Mouse (Mus musculus): ENCODE results near the gene Filip1l. TPM values are rescaled to one million over a fixed set of nuclear protein-coding genes. Genes with fewer than 3 reads are reported as not detected.

Filip1l gene
- total RNA-seq (2021): 1 to 10 TPM; 3.1 to 3.2 TPM
- long read RNA-seq, experiment 1, partial matches to known transcripts: 0 of 4 reads
- long read RNA-seq, experiment 1, other reads (novel, unspliced or antisense): 1 of 4 reads
- long read RNA-seq, experiment 2, partial matches to known transcripts: 0 of 2 reads
- long read RNA-seq, experiment 2, other reads (novel, unspliced or antisense): 0 of 2 reads

DNA sequence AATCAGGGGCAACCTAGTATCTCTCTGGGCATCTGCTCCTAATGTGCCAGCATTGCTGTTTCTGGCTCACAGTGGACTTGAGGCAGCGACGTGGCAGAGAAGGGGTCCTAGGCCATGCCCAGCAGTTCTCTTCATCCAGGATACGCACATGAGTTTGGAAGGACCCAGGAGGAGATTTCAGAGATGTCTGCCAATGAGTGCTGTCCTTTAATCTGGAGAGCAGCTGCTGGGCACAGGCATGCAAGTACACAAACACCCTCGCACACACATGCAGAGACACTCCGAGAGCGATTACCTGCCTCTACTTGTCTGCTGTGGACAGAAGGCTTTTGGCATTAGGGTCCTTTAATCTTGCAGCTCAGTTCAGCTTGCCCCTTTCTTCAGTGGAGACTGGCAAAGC lies at the start of gene Filip1l:
Gene Filip1l, plus strand, starts transcription at position 343 of the 400 bp plus-strand sequence.
- no peak for DNase-seq (ENCODE audit: low spot score in 2 of 2)

- no peak for DNase-seq (ENCODE audit: low spot score in 2 of 2)
Observed at GRCm38 (mm10) chr16:57303716-57304115, 49.2 kb upstream of the Filip1l start.

- no peak for DNase-seq (ENCODE audit: low spot score in 2 of 2)
Observed at GRCm38 (mm10) chr16:57305463-57305862, 47.4 kb upstream of the Filip1l start.

- DNase-seq (ENCODE audit: low spot score in 2 of 2): no peak
Observed at GRCm38 (mm10) chr16:57312130-57312529, 40.8 kb upstream of the Filip1l start.

DNA sequence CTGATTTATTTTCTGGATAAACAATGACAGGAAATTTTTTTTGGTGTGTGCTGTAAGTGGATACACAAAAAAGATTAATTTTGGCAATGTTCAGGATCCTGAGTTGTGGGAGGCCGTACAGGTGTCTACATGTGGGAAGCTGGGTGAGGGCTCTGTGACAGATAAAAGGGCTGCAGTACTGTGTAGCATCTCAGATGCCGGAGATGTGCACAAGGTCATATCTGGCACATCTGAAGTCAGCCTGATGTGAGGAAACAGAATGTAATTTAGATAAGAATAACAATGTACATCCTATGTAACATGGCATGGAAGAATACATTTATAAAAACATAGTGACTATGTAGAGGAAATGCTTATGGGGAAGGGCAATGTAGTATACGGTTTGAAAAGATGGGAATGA lies 39.4 kb upstream of the Filip1l start:
- DNase-seq (ENCODE audit: low spot score in 2 of 2): no peak

GRCm38 (mm10) chr16:57314236-57314635 lies 38.7 kb upstream of the Filip1l start:
- no peak for DNase-seq (ENCODE audit: low spot score in 2 of 2)

GRCm38 (mm10) chr16:57315026-57315425 lies 37.9 kb upstream of the Filip1l start:
- no peak for DNase-seq (ENCODE audit: low spot score in 2 of 2)

- no peak for DNase-seq (ENCODE audit: low spot score in 2 of 2)
Observed at GRCm38 (mm10) chr16:57317127-57317526, 35.8 kb upstream of the Filip1l start.

GRCm38 (mm10) chr16:57317882-57318636 lies 34.8 kb upstream of the Filip1l start:
- DNase-seq (ENCODE audit: low spot score in 2 of 2): no peak

DNA sequence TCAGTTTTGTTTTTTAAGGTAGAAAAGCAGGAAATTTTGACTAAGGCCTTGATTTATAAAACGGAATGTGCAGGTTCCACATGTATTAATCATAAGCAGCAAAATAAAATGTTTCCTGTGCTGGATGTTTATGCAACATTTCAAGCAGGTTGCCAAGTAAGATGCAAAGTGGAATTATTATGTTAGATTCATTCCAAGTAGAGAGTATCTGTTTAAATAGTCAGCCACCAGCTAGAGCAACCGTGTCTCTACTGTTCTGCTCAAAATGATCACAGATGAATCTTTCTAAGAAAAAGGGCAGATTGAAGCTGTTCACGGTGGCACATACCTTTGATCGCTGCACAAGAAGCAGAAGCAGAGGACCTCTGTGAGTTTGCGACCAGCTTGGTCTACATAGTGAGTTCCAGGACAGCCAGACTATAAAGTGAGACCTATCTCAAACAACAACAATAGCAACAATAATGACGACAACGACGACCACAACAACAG lies 34.2 kb upstream of the Filip1l start:
- DNase-seq (ENCODE audit: low spot score in 2 of 2): no peak

- no peak for DNase-seq (ENCODE audit: low spot score in 2 of 2)
Observed at GRCm38 (mm10) chr16:57319284-57320124, 33.4 kb upstream of the Filip1l start.

GRCm38 (mm10) chr16:57326996-57327395 lies 25.9 kb upstream of the Filip1l start:
- no peak for DNase-seq (ENCODE audit: low spot score in 2 of 2)

GRCm38 (mm10) chr16:57329028-57329427 lies 23.9 kb upstream of the Filip1l start:
- DNase-seq (ENCODE audit: low spot score in 2 of 2): no peak

- DNase-seq (ENCODE audit: low spot score in 2 of 2): no peak
Observed at GRCm38 (mm10) chr16:57330111-57330510, 22.8 kb upstream of the Filip1l start.

DNA sequence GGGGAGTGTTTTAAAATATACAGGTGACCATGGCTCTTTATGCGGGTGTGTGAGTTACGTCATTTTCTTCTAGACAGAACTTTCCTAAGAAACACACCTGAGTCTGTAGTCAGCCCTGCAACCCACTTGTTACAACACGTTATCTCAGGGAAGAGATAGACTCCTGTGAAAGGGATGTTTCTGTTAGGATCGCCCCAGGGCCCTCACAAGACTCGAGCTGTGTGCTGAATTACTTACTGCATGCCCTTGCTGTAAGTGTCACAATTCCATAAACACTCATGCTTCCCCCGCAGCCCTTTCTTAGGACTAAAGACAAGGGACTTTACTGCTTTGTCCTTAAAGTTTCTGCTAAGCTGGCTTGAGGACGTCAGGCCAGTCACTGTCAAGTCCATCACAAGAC lies 20.6 kb upstream of the Filip1l start:
- DNase-seq (ENCODE audit: low spot score in 2 of 2): no peak

GRCm38 (mm10) chr16:57336770-57337423 lies 16.0 kb upstream of the Filip1l start:
- DNase-seq (ENCODE audit: low spot score in 2 of 2): no peak

DNA sequence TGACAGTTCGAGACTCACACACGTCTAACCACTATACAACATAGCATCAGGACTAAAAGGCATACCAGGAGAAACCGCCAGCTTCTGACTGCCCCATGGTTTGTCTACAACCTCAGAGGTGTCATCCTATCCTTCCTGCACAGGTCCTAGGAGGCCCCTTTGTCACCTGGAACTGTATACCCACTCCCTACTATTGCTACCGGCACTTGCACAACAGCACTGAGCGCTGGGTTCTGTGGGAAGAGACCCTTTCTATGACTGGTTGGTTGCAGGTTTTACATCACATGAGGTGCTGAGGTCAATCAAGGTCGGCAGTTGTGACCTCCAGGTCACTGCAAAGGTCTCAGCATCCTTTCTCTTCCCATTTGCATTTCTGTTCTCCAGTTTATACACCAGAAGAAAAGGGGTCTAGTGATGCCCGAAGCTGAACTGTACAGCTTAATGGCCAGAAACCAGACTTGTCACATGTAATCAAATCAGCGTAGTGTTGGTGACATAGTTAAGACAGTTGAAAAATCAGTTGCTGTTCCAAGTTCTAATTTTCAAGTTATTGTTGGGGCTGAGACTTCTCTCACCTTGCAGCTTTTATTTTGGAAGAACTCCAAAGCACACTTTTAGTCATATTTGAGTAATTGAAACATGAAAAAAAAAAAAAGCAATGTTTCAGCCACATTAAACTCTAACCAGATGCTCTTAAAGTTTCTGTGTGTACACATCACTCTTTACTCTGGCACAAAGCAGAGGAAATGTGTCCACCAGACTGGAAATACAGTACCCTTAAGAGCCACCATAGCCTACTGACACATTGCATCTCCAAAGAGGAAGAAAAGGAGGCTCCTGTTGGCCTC lies 12.9 kb upstream of the Filip1l start:
- no peak for DNase-seq (ENCODE audit: low spot score in 2 of 2)

GRCm38 (mm10) chr16:57340613-57340898 lies 12.3 kb upstream of the Filip1l start:
- no peak for DNase-seq (ENCODE audit: low spot score in 2 of 2)

DNA sequence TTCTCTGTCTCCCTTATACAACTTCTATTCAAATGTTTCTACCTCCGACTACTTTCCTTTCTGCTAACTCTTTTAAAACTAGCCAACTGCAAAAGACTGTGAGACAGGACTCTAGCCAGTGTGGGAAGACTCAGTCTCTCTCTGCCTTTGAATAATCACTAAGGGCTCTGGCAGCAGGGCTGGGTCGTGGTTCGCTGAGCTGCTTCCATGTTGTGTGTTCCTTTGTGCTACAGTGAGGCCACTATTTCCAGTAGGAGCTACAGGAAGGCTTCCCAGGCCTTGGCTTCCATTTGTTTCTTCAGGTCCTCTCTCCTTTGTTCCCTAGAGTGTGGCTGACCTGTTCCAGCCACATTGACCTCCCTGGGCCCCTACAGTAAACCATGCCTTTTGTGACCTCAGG lies 6.6 kb upstream of the Filip1l start:
- no peak for DNase-seq (ENCODE audit: low spot score in 2 of 2)

GRCm38 (mm10) chr16:57349039-57349438 lies 3.9 kb upstream of the Filip1l start:
- DNase-seq (ENCODE audit: low spot score in 2 of 2): no peak

DNA sequence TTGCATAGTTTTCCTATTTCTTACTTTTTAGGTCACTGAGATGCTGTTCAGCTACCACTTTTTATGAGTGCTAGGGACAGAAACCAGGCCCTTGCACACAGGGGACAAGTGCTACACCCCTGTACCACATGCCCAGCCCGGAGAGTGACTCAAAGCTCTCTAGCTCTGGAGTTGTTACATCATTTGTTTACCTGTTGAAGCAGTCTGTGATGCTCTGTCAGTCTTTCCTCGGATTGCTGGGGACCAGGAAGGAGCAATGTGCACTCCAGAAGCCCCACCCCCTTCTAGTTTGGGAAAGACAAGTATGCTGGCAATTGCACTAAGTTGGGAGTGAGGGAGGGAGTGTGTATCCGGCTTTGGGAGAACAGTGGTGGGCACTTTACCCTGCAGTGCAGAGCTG lies 3.2 kb upstream of the Filip1l start:
- DNase-seq (ENCODE audit: low spot score in 2 of 2): no peak

Data from left cerebral cortex, adult 18-20 months (tissue).